In genomic region chr8:127499720-127500114, GRCm38 (mm10) we compare ENCODE assay signal across 8 mouse cellular contexts.
DNase-seq lines count a peak whose midpoint lies in the region; ATAC-seq lines count a peak whose summit lies in the region.

No protein-coding gene starts in this region.

- peak overlapping the region; percentile 47 for H3K4me2 ChIP-seq in liver, embryonic 13.5 days
- H3K4me2 ChIP-seq in stomach, embryonic 14.5 days (replicated peaks; ENCODE audit: low read depth, low read length): peak overlapping the region; percentile 27

- H3K27me3 ChIP-seq in liver, embryonic 13.5 days: no peaks in the 10 kb centered on the region
- no peaks in the 10 kb centered on the region for H3K27me3 ChIP-seq in stomach, embryonic 14.5 days (ENCODE audit: control insufficient read depth, insufficient read depth, low read length)

- peak overlapping the region; percentile 29 for H3K4me3 ChIP-seq in liver, embryonic 13.5 days (replicated peaks)
- 0 out of 2 replicates have a peak overlapping the region, but pooled peaks have one; percentile 0 for H3K4me3 ChIP-seq in stomach, embryonic 14.5 days (ENCODE audit: low read depth, low read length)

- 24% methylated on average over 13 of the region's 13 CpGs for WGBS in liver, embryonic 13.5 days (ENCODE audit: insufficient replicate concordance)
- WGBS in stomach, embryonic 14.5 days: 49% methylated on average over 13 of the region's 13 CpGs

- no peak for ATAC-seq in liver, embryonic 13.5 days (ENCODE audit: low read depth)
- no peak for ATAC-seq in stomach, embryonic 14.5 days (ENCODE audit: insufficient number of reproducible peaks, insufficient read depth, low FRiP score, low read depth)

- no peak overlapping the region for H3K9ac ChIP-seq in liver, embryonic 13.5 days
- H3K9ac ChIP-seq in stomach, embryonic 14.5 days (replicated peaks; ENCODE audit: low read depth, low read length): no peak overlapping the region

- no peak overlapping the region for H3K27ac ChIP-seq in liver, embryonic 13.5 days
- no peak overlapping the region for H3K27ac ChIP-seq in stomach, embryonic 14.5 days (ENCODE audit: low read length)

- peaks cover 19% of the 10 kb centered on the region for H3K4me1 ChIP-seq in liver, embryonic 13.5 days (replicated peaks)
- 0 out of 2 replicates have a peak, but pooled peaks cover 7% of the 10 kb centered on the region for H3K4me1 ChIP-seq in stomach, embryonic 14.5 days (ENCODE audit: control insufficient read depth, insufficient read depth, low read length)

- H3K36me3 ChIP-seq in liver, embryonic 13.5 days: no peaks in the 10 kb centered on the region
- no peaks in the 10 kb centered on the region for H3K36me3 ChIP-seq in stomach, embryonic 14.5 days (ENCODE audit: control insufficient read depth, insufficient read depth, low read length)

- no peaks in the 10 kb centered on the region for H3K9me3 ChIP-seq in liver, embryonic 13.5 days (replicated peaks)
- H3K9me3 ChIP-seq in stomach, embryonic 14.5 days (ENCODE audit: control insufficient read depth, low read depth, low read length): no peaks in the 10 kb centered on the region

- peak; percentile 19 for DNase-seq in embryo, embryonic 11 days
- DNase-seq in embryo, embryonic 10 days (ENCODE audit: low spot score): no peak
- DNase-seq in retina, postnatal 1 day: peak; percentile 17
- no peak for DNase-seq in retina, embryonic 14.5 days (ENCODE audit: low spot score)
- DNase-seq in liver, embryonic 13.5 days: no peak
- DNase-seq in adrenal gland, postnatal 14 days: no peak
- no peak for DNase-seq in adrenal gland, adult 2 months

Comparison
In these comparisons a context has a peak if more than half of its experiments do, and no peak if none do; other contexts are left out.
1. DNase-seq: peak in embryo, embryonic 11 days (single experiment) and retina, postnatal 1 day (single experiment); none in embryo, embryonic 10 days (single experiment), retina, embryonic 14.5 days (single experiment), liver, embryonic 13.5 days (single experiment), adrenal gland, postnatal 14 days (single experiment) and adrenal gland, adult 2 months (single experiment).